Mouse (Mus musculus) lung, embryonic 14.5 days (tissue): ENCODE results near the gene Tspan5. TPM values are rescaled to one million over a fixed set of nuclear protein-coding genes. Genes with fewer than 3 reads are reported as not detected.

Experiments used
- ATAC-seq: fragments of 200-750 bp; cut with Nextera tagmentation; 2 replicates; pipeline ENCODE4 v1.8.0; 2017; ENCODE audit warnings: mild to moderate bottlenecking, moderate TSS enrichment, moderate library complexity; ENCODE audit not compliant: insufficient read depth
- DNase-seq: peaks from one replicate; pipeline ENCODE4 v3.0.0-alpha.2; 2015
- H3K27ac ChIP-seq: fragments of 300-500 bp; sonication (generic); 2 replicates; pipeline ENCODE4 v1.5.1; 2014; ENCODE audit warnings: low read depth, mild to moderate bottlenecking, moderate library complexity
- H3K27me3 ChIP-seq: fragments of 300-500 bp; sonication (generic); 2 replicates; pipeline ENCODE4 v1.6.1; 2014; ENCODE audit warnings: low read length, control low read depth; ENCODE audit not compliant: insufficient read depth
- H3K36me3 ChIP-seq: fragments of 300-500 bp; sonication (generic); 2 replicates; pipeline ENCODE4 v1.6.1; 2014; ENCODE audit warnings: control low read depth; ENCODE audit not compliant: insufficient read depth
- H3K4me1 ChIP-seq: fragments of 300-500 bp; sonication (generic); 2 replicates; pipeline ENCODE4 v1.6.1; 2014; ENCODE audit warnings: antibody characterized with exemption, control low read depth; ENCODE audit not compliant: insufficient read depth
- H3K4me2 ChIP-seq: fragments of 300-500 bp; sonication (generic); 2 replicates; pipeline ENCODE4 v1.6.1; 2014; ENCODE audit warnings: mild to moderate bottlenecking
- H3K4me3 ChIP-seq: fragments of 300-500 bp; sonication (generic); 2 replicates; pipeline ENCODE4 v1.5.1; 2014; ENCODE audit warnings: low read depth, low read length
- H3K9ac ChIP-seq: fragments of 300-500 bp; sonication (generic); 2 replicates; pipeline ENCODE4 v1.6.1; 2014
- H3K9me3 ChIP-seq: fragments of 300-500 bp; sonication (generic); 2 replicates; pipeline ENCODE4 v1.6.1; 2016; ENCODE audit warnings: low read depth, low read length, control low read depth
- CTCF ChIP-seq: IDR thresholded peaks from 2 replicates; pipeline ENCODE4 v1.5.1; 2016; ENCODE audit warnings: antibody characterized with exemption, low read depth
- WGBS: fragments of 180-500 bp; shearing (Covaris S2); extraction: QIAGEN DNeasy Blood & Tissue Kit; methylation state at CpG from one replicate; pipeline ENCODE4 v1.1.7; 2014; 5-methylcytosine and 5-hydroxymethylcytosine counted together
- polyA plus RNA-seq: library from polyadenylated mRNA; unstranded; fragments of >200 nt; fragmentation: Nextera tagmentation; extraction: Ambion mirVana; gene quantifications from 2 replicates; pipeline ENCODE4 v1.2.1, GENCODE M21; 2014

Gene Tspan5
- polyA plus RNA-seq, 1 experiment from 2014 or later, result 28.3 TPM

- TF ChIP-seq CTCF, result no peak
- DNase-seq, result peak; percentile 61
- Histone ChIP-seq H3K27me3 (no peaks in the 10 kb centered on the region), H3K9ac (no peak overlapping the region), H3K9me3 (no peaks in the 10 kb centered on the region), H3K4me2 (no peak overlapping the region), H3K4me3 (no peak overlapping the region), H3K4me1 (peaks cover 11% of the 10 kb centered on the region), H3K36me3 (no peaks in the 10 kb centered on the region), H3K27ac (no peak overlapping the region)
- peak; percentile 16; the same call in 1 of the 2 replicates for ATAC-seq
- 78% methylated on average over 19 of the region's 19 CpGs for WGBS
Measured at GRCm38 (mm10) chr3:138783859-138784640, 42.1 kb downstream of the Tspan5 start.

GRCm38 (mm10) chr3:138784641-138785025, 42.6 kb downstream of the Tspan5 start:
- H3K36me3 ChIP-seq, result no peaks in the 10 kb centered on the region
- 78% methylated on average over 7 of the region's 7 CpGs for WGBS
- H3K4me1 ChIP-seq, result peaks cover 11% of the 10 kb centered on the region
- ATAC-seq, result no peak
- DNase-seq, result no peak
- no peak overlapping the region for H3K27ac ChIP-seq
- TF ChIP-seq CTCF, result no peak
- no peak overlapping the region for H3K9ac ChIP-seq
- no peak overlapping the region for H3K4me2 ChIP-seq
- H3K27me3 ChIP-seq, result no peaks in the 10 kb centered on the region
- no peaks in the 10 kb centered on the region for H3K9me3 ChIP-seq
- no peak overlapping the region for H3K4me3 ChIP-seq

- ATAC-seq, result no peak
- Histone ChIP-seq H3K36me3 (no peaks in the 10 kb centered on the region), H3K9ac (no peak overlapping the region), H3K4me1 (peaks cover 5% of the 10 kb centered on the region; the same call in 1 of the 2 replicates), H3K4me2 (no peak overlapping the region), H3K9me3 (no peaks in the 10 kb centered on the region), H3K27me3 (no peaks in the 10 kb centered on the region), H3K4me3 (no peak overlapping the region), H3K27ac (no peak overlapping the region)
- 83% methylated on average over 18 of the region's 18 CpGs for WGBS
- no peak for DNase-seq
- TF ChIP-seq CTCF, result no peak
Measured at GRCm38 (mm10) chr3:138787758-138788488, 45.9 kb downstream of the Tspan5 start.

- Histone ChIP-seq H3K4me2 (no peak overlapping the region), H3K9me3 (no peaks in the 10 kb centered on the region), H3K4me1 (no peaks in the 10 kb centered on the region), H3K27me3 (no peaks in the 10 kb centered on the region), H3K36me3 (no peaks in the 10 kb centered on the region), H3K27ac (no peak overlapping the region), H3K9ac (no peak overlapping the region), H3K4me3 (no peak overlapping the region)
- WGBS, result 85% methylated on average over 17 of the region's 17 CpGs
- no peak for DNase-seq
- no peak for TF ChIP-seq CTCF
- no peak for ATAC-seq
Measured at GRCm38 (mm10) chr3:138788489-138788850, 46.5 kb downstream of the Tspan5 start.

GRCm38 (mm10) chr3:138789275-138789674, 47.3 kb downstream of the Tspan5 start:
- Histone ChIP-seq H3K4me1 (no peaks in the 10 kb centered on the region), H3K4me2 (no peak overlapping the region), H3K27me3 (no peaks in the 10 kb centered on the region), H3K27ac (no peak overlapping the region), H3K36me3 (no peaks in the 10 kb centered on the region), H3K4me3 (no peak overlapping the region), H3K9ac (no peak overlapping the region), H3K9me3 (no peaks in the 10 kb centered on the region)
- DNase-seq, result no peak
- no peak for TF ChIP-seq CTCF
- 83% methylated on average over 5 of the region's 5 CpGs for WGBS
- no peak for ATAC-seq

GRCm38 (mm10) chr3:138794533-138794932, 52.5 kb downstream of the Tspan5 start:
- no peaks in the 10 kb centered on the region for H3K36me3 ChIP-seq
- no peaks in the 10 kb centered on the region for H3K4me1 ChIP-seq
- ATAC-seq (no peak), DNase-seq (no peak)
- no peak overlapping the region for H3K9ac ChIP-seq
- no peak overlapping the region for H3K4me2 ChIP-seq
- H3K4me3 ChIP-seq, result no peak overlapping the region
- H3K9me3 ChIP-seq, result no peaks in the 10 kb centered on the region
- WGBS, result 86% methylated on average over 8 of the region's 8 CpGs
- H3K27ac ChIP-seq, result no peak overlapping the region
- no peaks in the 10 kb centered on the region for H3K27me3 ChIP-seq
- TF ChIP-seq CTCF, result no peak

GRCm38 (mm10) chr3:138795951-138796350, 54.0 kb downstream of the Tspan5 start:
- ATAC-seq, result no peak
- Histone ChIP-seq H3K4me1 (no peaks in the 10 kb centered on the region), H3K9me3 (no peaks in the 10 kb centered on the region), H3K27ac (no peak overlapping the region), H3K4me2 (no peak overlapping the region), H3K27me3 (no peaks in the 10 kb centered on the region), H3K4me3 (no peak overlapping the region), H3K9ac (no peak overlapping the region), H3K36me3 (no peaks in the 10 kb centered on the region)
- WGBS, result 86% methylated on average over 7 of the region's 7 CpGs
- no peak for TF ChIP-seq CTCF
- no peak for DNase-seq
